Mouse (Mus musculus) retina, postnatal 7 days (tissue): ENCODE measurements around the gene Wee1.
"Not testable (repeated sequence)": the region's sequence is repeated elsewhere in the genome, so short reads cannot be mapped to it uniquely, and the experiment has no call there.

Source experiments
- DNase-seq: peaks from one replicate; pipeline ENCODE4 v3.0.0-alpha.2; 2012; ENCODE audit warnings: low read depth, low spot score

The Wee1 gene

GRCm38 (mm10) chr7:110122565-110123422 is 948 bp downstream of the Wee1 start:
- no peak for DNase-seq

GRCm38 (mm10) chr7:110123844-110124555 is 2.2 kb downstream of the Wee1 start:
- DNase-seq = no peak

DNA sequence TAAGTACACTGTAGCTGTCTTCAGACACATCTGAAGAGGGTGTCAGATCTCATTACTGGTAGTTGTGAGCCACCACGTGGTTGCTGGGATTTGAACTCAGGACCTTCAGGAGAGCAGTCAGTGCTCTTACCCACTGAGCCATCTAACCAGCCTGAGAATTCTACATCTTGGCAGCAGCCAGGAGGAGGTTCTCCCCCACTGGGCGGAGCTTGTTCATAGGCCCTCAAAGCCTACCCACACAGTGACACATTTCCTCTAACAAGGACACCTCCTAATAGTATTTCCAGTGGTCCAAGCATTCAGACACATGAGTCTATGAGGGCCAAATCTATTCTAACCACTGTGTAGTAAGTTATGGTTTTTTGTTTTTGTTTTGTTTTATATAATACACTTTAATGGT is 6.7 kb downstream of the Wee1 start:
- no peak for DNase-seq

DNA sequence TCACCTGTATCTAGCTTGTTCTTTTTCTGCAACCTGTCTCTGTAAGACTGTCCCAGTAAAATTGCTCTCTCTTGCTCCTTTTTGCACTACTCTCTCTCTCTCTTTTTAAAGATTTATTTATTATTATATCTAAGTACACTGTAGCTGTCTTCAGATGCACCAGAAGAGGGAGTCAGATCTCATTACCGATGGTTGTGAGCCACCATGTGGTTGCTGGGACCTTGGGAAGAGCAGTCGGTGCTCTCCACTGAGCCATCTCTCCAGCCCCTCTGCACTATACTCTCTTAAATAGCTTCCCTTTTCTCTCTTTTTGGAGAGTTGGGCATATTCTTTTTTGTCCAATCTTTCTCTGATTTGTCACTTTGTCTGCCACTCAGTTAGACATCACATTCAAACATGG is 10.4 kb downstream of the Wee1 start:
- DNase-seq = not testable (repeated sequence)

DNA sequence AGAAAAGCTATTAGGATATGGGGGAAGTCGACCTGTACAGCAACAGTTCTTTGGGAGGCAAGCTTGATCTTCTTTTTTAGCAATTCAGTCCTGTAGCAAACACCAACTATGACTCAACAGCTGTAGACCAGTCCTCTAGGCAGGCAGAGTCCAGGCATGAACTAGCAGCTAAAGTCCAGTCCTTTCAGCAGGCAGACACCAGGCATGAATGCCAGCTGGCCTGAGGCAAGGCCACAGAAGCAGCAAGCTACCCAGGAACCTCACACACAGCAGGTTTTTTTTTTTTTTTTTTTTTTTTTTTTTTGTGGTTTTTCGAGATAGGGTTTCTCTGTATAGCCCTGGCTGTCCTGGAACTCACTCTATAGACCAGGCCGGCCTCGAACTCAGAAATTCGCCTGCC is 12.1 kb downstream of the Wee1 start:
- DNase-seq = no peak

- DNase-seq = no peak
Observed at GRCm38 (mm10) chr7:110138538-110138937, 16.7 kb downstream of the Wee1 start.

DNA sequence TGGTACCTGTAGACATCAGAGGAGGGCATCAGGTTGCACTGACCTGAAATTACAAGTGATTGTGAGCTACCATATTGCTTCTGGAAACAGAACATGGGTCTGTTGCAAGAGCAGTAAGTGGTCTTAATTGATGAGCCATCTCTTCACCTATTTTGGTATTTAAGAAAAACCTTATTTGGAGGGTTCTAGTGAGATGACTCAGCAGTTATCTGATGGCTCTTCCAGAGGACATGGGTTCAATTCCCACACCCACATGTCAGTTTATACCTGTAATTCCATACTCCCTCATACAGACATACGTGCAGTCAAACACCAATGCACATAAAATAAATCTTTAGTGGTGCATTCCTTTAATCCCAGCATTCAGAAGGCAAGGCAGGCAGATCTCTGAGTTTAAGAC is 22.0 kb downstream of the Wee1 start:
- DNase-seq = no peak

DNA sequence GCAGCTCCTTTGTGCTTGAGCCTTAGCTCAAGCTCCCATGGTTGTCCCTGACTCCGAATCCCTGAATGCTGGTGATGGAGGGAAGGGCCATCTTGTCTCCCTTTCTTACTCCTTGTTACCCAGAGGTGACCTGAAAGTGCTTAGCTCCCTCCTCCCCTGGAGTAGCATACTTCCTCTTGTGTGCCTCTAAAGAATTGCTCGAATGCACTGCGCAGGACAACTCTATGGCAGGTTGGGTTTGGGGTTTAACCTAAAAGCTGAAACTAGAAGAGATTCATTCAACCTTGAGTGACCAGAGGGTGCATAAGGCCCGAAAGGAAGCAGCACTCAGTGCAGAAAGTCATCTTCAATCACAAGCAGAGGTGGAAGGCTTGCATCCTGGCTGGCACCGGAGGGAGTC is 31.0 kb downstream of the Wee1 start:
- no peak for DNase-seq

GRCm38 (mm10) chr7:110156712-110157260 is 34.9 kb downstream of the Wee1 start:
- DNase-seq = no peak

- no peak for DNase-seq
Observed at GRCm38 (mm10) chr7:110157261-110157910, 35.5 kb downstream of the Wee1 start.

DNA sequence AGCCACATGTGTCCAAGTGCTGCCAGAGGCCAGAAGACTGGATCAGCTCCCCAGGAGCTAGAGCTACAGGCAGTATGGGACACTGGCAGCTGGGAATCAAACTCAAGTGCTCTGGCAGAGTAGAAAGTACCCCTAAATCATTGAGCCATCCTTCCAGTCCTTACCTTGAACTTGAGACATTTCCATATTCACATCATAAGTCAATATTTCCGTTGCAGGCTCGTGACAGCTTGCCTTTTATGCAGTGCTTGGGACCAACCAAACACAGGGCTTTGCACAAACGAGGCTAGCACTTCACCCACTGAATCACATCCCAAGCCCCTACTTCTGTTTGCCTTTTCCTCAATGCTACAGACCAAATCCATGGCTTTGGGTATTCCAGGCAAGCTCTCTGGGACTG is 36.2 kb downstream of the Wee1 start:
- DNase-seq = no peak

- not testable (repeated sequence) for DNase-seq
Observed at GRCm38 (mm10) chr7:110160109-110160508, 38.3 kb downstream of the Wee1 start.

DNA sequence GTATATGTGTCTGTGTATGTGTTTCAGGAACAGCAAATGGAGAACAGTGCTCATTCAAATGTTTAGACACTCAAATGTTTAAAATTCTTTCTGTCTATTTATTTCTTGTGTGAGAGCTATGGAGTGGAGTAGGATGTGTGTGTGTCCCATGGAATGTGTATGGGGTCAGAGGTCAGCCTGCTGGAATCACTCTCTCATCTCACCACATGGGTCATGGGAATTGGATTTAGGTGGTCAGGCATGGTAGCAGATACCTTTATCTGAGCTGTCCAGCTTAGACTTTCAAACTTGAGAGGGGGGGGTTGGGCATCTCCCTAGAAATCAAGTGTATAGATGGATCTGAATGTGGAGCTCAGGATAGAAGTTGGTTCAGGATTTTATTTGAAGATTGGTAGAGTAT is 38.8 kb downstream of the Wee1 start:
- DNase-seq = no peak

GRCm38 (mm10) chr7:110163024-110163423 is 41.2 kb downstream of the Wee1 start:
- no peak for DNase-seq

DNA sequence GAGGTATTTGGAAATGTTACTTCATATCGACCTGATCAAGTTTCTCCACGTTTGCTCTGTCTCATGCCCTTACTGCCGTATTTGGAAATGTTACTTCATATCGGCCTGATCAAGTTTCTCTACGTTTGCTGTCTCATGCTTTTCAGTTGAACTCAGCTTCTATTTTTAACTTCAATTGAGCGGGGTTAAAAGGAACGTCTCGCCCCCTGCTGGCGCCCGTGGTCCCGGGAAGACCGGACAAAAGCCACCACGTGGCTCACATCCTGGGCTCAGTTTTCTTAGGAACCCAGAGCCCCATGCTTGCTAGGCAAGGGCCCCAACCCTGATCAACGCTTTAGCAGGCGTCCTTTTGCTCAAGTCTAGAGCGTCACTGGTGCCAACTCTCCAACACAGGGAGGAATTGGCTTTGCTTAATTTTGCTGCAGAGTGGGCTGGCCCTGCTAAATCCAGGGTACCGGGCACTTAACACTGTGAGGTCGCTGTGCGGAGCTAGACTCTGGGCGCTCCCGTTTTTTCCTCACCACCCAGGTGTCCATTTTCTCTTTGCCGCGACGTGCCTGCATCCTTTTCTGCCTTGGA is 42.3 kb downstream of the Wee1 start:
- DNase-seq = peak; percentile 64

- peak; percentile 81 for DNase-seq
Observed at GRCm38 (mm10) chr7:110164712-110165122, 42.9 kb downstream of the Wee1 start.

- DNase-seq = no peak
Observed at GRCm38 (mm10) chr7:110166233-110166632, 44.4 kb downstream of the Wee1 start.

DNA sequence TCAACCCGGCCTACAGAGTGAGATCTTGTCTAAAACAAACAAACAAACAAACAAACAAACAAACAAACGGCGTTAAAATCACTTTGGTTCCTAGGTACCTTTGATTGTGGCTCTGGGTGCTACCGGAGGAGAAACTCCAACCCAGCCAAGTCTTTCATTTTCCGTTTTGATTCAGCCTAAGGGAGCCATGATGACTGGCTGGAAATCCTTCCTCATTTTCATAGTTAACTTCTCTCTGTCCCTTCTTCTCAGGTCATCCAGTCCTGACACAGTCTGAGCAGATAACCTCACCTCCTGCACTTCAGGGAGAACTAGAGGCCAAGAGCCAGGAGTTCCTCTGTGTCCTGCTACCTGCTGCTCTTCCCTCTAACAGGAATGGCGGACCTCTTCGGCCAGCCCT is 57.4 kb downstream of the Wee1 start:
- no peak for DNase-seq

GRCm38 (mm10) chr7:110180613-110181012 is 58.8 kb downstream of the Wee1 start:
- DNase-seq = no peak

- no peak for DNase-seq
Observed at GRCm38 (mm10) chr7:110181446-110181845, 59.6 kb downstream of the Wee1 start.

DNA sequence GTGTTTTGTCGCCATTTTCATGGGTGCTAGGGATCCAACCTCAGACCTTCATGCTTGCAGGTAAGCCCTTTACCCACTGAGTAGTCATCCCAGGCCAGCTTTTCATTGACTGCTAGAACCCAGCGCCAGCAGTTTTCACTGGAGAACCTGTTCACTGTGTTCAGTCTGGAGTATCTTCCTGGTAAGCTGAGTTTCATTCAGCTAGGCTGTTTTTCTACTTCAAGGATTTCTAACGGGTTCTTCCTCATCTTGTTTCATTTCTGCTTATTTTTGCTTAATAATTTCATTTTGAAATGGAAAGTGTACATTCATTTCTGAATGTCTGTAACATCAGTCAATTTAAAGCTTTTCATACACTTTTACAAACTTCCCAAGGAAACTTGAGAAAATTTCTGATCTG is 62.8 kb downstream of the Wee1 start:
- DNase-seq = no peak

DNA sequence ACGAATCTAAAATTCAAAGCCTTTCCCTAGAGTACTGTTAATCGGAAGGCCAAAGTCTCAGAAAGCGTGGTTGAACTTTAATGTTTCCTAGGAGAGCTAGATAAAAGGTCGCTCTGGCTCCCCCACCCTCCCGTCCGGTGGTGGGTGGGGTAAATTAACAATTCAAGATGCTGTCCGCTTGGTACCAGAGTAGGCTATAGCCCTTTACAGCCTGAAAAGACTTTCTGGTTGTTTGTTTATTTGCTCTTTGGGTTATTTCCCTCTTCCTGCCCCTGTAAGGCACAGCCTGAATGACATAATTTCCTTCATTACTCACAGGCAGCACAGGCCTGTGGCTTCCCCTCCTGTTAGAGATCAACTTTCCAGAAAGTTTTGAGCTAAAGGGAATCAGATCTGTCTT is 68.1 kb downstream of the Wee1 start:
- DNase-seq = no peak
